Mouse (Mus musculus) liver, adult 10 weeks (tissue): ENCODE results near the gene Stau1. TPM values are rescaled to one million over a fixed set of nuclear protein-coding genes. Genes with fewer than 3 reads are reported as not detected.

Experiments used
- polyA plus RNA-seq: library from polyadenylated mRNA; stranded (reverse); fragments of 350-450 nt; fragmentation: Illumina TruSeq; extraction: RNeasy Lipid Tissue Mini Kit (QIAGEN cat#74804); gene quantifications from one replicate; pipeline ENCODE4 v1.2.3, GENCODE M21; 2014; ENCODE audit warnings: low read depth, low replicate concordance

The Stau1 gene
- 43.3 TPM for polyA plus RNA-seq

GRCm38 (mm10) chr2:166995796-166996532 is at the start of gene Stau1:
TSS of gene Stau1 (minus strand) at chr2:166996299.

GRCm38 (mm10) chr2:167014702-167015381 is 18.7 kb upstream of the Stau1 start, which contains the start of gene Ddx27:
TSS of gene Ddx27 (plus strand) at chr2:167015193.

GRCm38 (mm10) chr2:166905711-166906522 is 90.2 kb downstream of the Stau1 start, which contains the start of gene Cse1l:
TSS of gene Cse1l (plus strand) at chr2:166906040.

Other genes with a start within 250 kb of the Stau1 start
- gene Trp53rkb, start 203.8 kb downstream of the Stau1 start, polyA plus RNA-seq = 0.16 TPM
- 11.8 TPM for gene Arfgef2, start 190.7 kb downstream of the Stau1 start, polyA plus RNA-seq
- 82.8 TPM for gene Cse1l, start 90.3 kb downstream of the Stau1 start, polyA plus RNA-seq
- 7.3 TPM for gene Ddx27, start 18.9 kb upstream of the Stau1 start, polyA plus RNA-seq
- 3.3 TPM for gene Znfx1, start 66.7 kb upstream of the Stau1 start, polyA plus RNA-seq
- 0.56 TPM for gene Kcnb1, start 193.9 kb upstream of the Stau1 start, polyA plus RNA-seq
- 0.24 TPM for gene Ptgis, start 244.3 kb upstream of the Stau1 start, polyA plus RNA-seq